Mouse (Mus musculus) midbrain, embryonic 13.5 days (tissue): Measurements from ENCODE around the gene Nrxn2. TPM values are rescaled to one million over a fixed set of nuclear protein-coding genes. Genes with fewer than 3 reads are reported as not detected.

ENCODE experiments used
- ATAC-seq: fragments of 200-750 bp; cut with Nextera tagmentation; 2 replicates; pipeline ENCODE4 v1.8.0; 2017; ENCODE audit warnings: mild to moderate bottlenecking, moderate TSS enrichment, moderate library complexity
- H3K27ac ChIP-seq: fragments of 300-500 bp; sonication (generic); 2 replicates; pipeline ENCODE4 v1.5.1; 2015; ENCODE audit warnings: inconsistent platforms, mild to moderate bottlenecking, moderate library complexity
- H3K27me3 ChIP-seq: fragments of 300-500 bp; sonication (generic); 2 replicates; pipeline ENCODE4 v1.6.1; 2015; ENCODE audit warnings: mild to moderate bottlenecking, inconsistent platforms
- H3K36me3 ChIP-seq: fragments of 300-500 bp; sonication (generic); 2 replicates; pipeline ENCODE4 v1.6.1; 2015; ENCODE audit warnings: mild to moderate bottlenecking, inconsistent platforms
- H3K4me1 ChIP-seq: fragments of 300-500 bp; sonication (generic); replicated peaks from 2 replicates; pipeline ENCODE4 v1.6.1; 2015; ENCODE audit warnings: inconsistent platforms
- H3K4me2 ChIP-seq: fragments of 300-500 bp; sonication (generic); replicated peaks from 2 replicates; pipeline ENCODE4 v1.6.1; 2015; ENCODE audit warnings: moderate library complexity, mild to moderate bottlenecking, inconsistent platforms
- H3K4me3 ChIP-seq: fragments of 300-500 bp; sonication (generic); replicated peaks from 2 replicates; pipeline ENCODE4 v1.5.1; 2015; ENCODE audit warnings: mild to moderate bottlenecking, inconsistent platforms
- H3K9ac ChIP-seq: fragments of 300-500 bp; sonication (generic); replicated peaks from 2 replicates; pipeline ENCODE4 v1.6.1; 2015; ENCODE audit warnings: mild to moderate bottlenecking, inconsistent platforms
- H3K9me3 ChIP-seq: fragments of 300-500 bp; sonication (generic); 2 replicates; pipeline ENCODE4 v1.6.1; 2016; ENCODE audit warnings: mild to moderate bottlenecking, inconsistent platforms
- WGBS: fragments of 180-500 bp; shearing (Covaris S2); methylation state at CpG from one replicate; pipeline ENCODE4 v1.1.7; 2015; 5-methylcytosine and 5-hydroxymethylcytosine counted together
- polyA plus RNA-seq: library from polyadenylated mRNA; unstranded; fragments of >200 nt; fragmentation: Nextera tagmentation; extraction: Ambion mirVana; gene quantifications from 2 replicates; pipeline ENCODE4 v1.2.1, GENCODE M21; 2015

Nrxn2 gene
- polyA plus RNA-seq, 1 experiment from 2014 or later, result 24.3 TPM

GRCm38 (mm10) chr19:6466945-6467344 lies 48.4 kb downstream of the Nrxn2 start:
- no peak overlapping the region for H3K27ac ChIP-seq
- no peak overlapping the region for H3K9ac ChIP-seq
- H3K9me3 ChIP-seq, result no peaks in the 10 kb centered on the region
- H3K4me1 ChIP-seq, result peaks cover 51% of the 10 kb centered on the region
- no peak overlapping the region for H3K4me3 ChIP-seq
- no peak for ATAC-seq
- H3K36me3 ChIP-seq, result peaks cover 11% of the 10 kb centered on the region; the same call in 1 of the 2 replicates
- H3K27me3 ChIP-seq, result no peaks in the 10 kb centered on the region
- no peak overlapping the region for H3K4me2 ChIP-seq
- WGBS, result 92% methylated on average over 3 of the region's 3 CpGs

GRCm38 (mm10) chr19:6467374-6467979 lies 48.9 kb downstream of the Nrxn2 start:
- WGBS, result 89% methylated on average over 15 of the region's 15 CpGs
- Histone ChIP-seq H3K27ac (no peak overlapping the region), H3K9me3 (no peaks in the 10 kb centered on the region), H3K36me3 (peaks cover 16% of the 10 kb centered on the region), H3K27me3 (no peaks in the 10 kb centered on the region), H3K4me1 (peaks cover 46% of the 10 kb centered on the region), H3K9ac (no peak overlapping the region), H3K4me2 (no peak overlapping the region), H3K4me3 (no peak overlapping the region)
- no peak for ATAC-seq

GRCm38 (mm10) chr19:6471630-6472029 lies 53.1 kb downstream of the Nrxn2 start:
- 84% methylated on average over 5 of the region's 5 CpGs for WGBS
- H3K9ac ChIP-seq, result no peak overlapping the region
- no peak overlapping the region for H3K27ac ChIP-seq
- H3K9me3 ChIP-seq, result no peaks in the 10 kb centered on the region
- peaks cover 50% of the 10 kb centered on the region for H3K36me3 ChIP-seq
- H3K4me1 ChIP-seq, result peaks cover 17% of the 10 kb centered on the region
- no peak for ATAC-seq
- no peak overlapping the region for H3K4me2 ChIP-seq
- H3K27me3 ChIP-seq, result no peaks in the 10 kb centered on the region
- no peak overlapping the region for H3K4me3 ChIP-seq

- H3K4me3 ChIP-seq, result no peak overlapping the region
- H3K9me3 ChIP-seq, result no peaks in the 10 kb centered on the region
- no peak overlapping the region for H3K27ac ChIP-seq
- ATAC-seq, result no peak
- H3K4me1 ChIP-seq, result peaks cover 16% of the 10 kb centered on the region
- H3K9ac ChIP-seq, result no peak overlapping the region
- 92% methylated on average over 9 of the region's 9 CpGs for WGBS
- H3K36me3 ChIP-seq, result peaks cover 60% of the 10 kb centered on the region
- no peak overlapping the region for H3K4me2 ChIP-seq
- no peaks in the 10 kb centered on the region for H3K27me3 ChIP-seq
These were observed 54.3 kb downstream of the Nrxn2 start for GRCm38 (mm10) chr19:6472821-6473220.

- H3K27me3 ChIP-seq, result no peaks in the 10 kb centered on the region
- ATAC-seq, result no peak
- no peak overlapping the region for H3K4me2 ChIP-seq
- H3K27ac ChIP-seq, result no peak overlapping the region
- no peak overlapping the region for H3K4me3 ChIP-seq
- no peak overlapping the region for H3K9ac ChIP-seq
- peaks cover 8% of the 10 kb centered on the region for H3K4me1 ChIP-seq
- no peaks in the 10 kb centered on the region for H3K9me3 ChIP-seq
- peaks cover 67% of the 10 kb centered on the region for H3K36me3 ChIP-seq
- WGBS, result 41% methylated on average over 15 of the region's 15 CpGs
These were observed 56.2 kb downstream of the Nrxn2 start for GRCm38 (mm10) chr19:6474706-6475105.

- Histone ChIP-seq H3K4me2 (no peak overlapping the region), H3K9ac (no peak overlapping the region), H3K36me3 (peaks cover 68% of the 10 kb centered on the region), H3K4me1 (peaks cover 8% of the 10 kb centered on the region), H3K27ac (no peak overlapping the region), H3K9me3 (no peaks in the 10 kb centered on the region), H3K4me3 (no peak overlapping the region), H3K27me3 (no peaks in the 10 kb centered on the region)
- WGBS, result 42% methylated on average over 5 of the region's 5 CpGs
- ATAC-seq, result no peak
These were observed 56.6 kb downstream of the Nrxn2 start for GRCm38 (mm10) chr19:6475129-6475528.

- 85% methylated on average over 4 of the region's 4 CpGs for WGBS
- H3K27me3 ChIP-seq, result no peaks in the 10 kb centered on the region
- no peak overlapping the region for H3K4me3 ChIP-seq
- H3K9ac ChIP-seq, result no peak overlapping the region
- no peaks in the 10 kb centered on the region for H3K9me3 ChIP-seq
- H3K36me3 ChIP-seq, result peaks cover 68% of the 10 kb centered on the region
- H3K4me1 ChIP-seq, result peaks cover 8% of the 10 kb centered on the region
- no peak overlapping the region for H3K4me2 ChIP-seq
- no peak for ATAC-seq
- H3K27ac ChIP-seq, result no peak overlapping the region
These were observed 58.5 kb downstream of the Nrxn2 start for GRCm38 (mm10) chr19:6477007-6477406.

- Histone ChIP-seq H3K9ac (no peak overlapping the region), H3K27me3 (no peaks in the 10 kb centered on the region), H3K36me3 (peaks cover 68% of the 10 kb centered on the region), H3K4me1 (peaks cover 8% of the 10 kb centered on the region), H3K4me3 (no peak overlapping the region), H3K9me3 (no peaks in the 10 kb centered on the region), H3K27ac (no peak overlapping the region), H3K4me2 (no peak overlapping the region)
- 96% methylated on average over 2 of the region's 2 CpGs for WGBS
- no peak for ATAC-seq
These were observed 60.0 kb downstream of the Nrxn2 start for GRCm38 (mm10) chr19:6478566-6478965.

GRCm38 (mm10) chr19:6482886-6483285 lies 64.4 kb downstream of the Nrxn2 start:
- ATAC-seq, result no peak
- Histone ChIP-seq H3K9ac (no peak overlapping the region), H3K36me3 (peaks cover 50% of the 10 kb centered on the region), H3K9me3 (no peaks in the 10 kb centered on the region), H3K4me2 (no peak overlapping the region), H3K4me1 (0 out of 2 replicates have a peak, but pooled peaks cover 5% of the 10 kb centered on the region), H3K4me3 (no peak overlapping the region), H3K27ac (no peak overlapping the region), H3K27me3 (no peaks in the 10 kb centered on the region)
- 73% methylated on average over 6 of the region's 6 CpGs for WGBS

GRCm38 (mm10) chr19:6485059-6485630 lies 66.6 kb downstream of the Nrxn2 start:
- H3K9ac ChIP-seq, result no peak overlapping the region
- WGBS, result 87% methylated on average over 13 of the region's 13 CpGs
- no peak overlapping the region for H3K4me3 ChIP-seq
- H3K4me1 ChIP-seq, result peaks cover 10% of the 10 kb centered on the region; the same call in 1 of the 2 replicates
- no peak overlapping the region for H3K27ac ChIP-seq
- H3K36me3 ChIP-seq, result peaks cover 41% of the 10 kb centered on the region
- H3K4me2 ChIP-seq, result no peak overlapping the region
- no peak for ATAC-seq
- H3K27me3 ChIP-seq, result peaks cover 5% of the 10 kb centered on the region; the same call in 1 of the 2 replicates
- no peaks in the 10 kb centered on the region for H3K9me3 ChIP-seq

- no peak overlapping the region for H3K27ac ChIP-seq
- H3K9ac ChIP-seq, result no peak overlapping the region
- no peaks in the 10 kb centered on the region for H3K9me3 ChIP-seq
- peak; percentile 59 for ATAC-seq
- H3K36me3 ChIP-seq, result peaks cover 16% of the 10 kb centered on the region; the same call in 1 of the 2 replicates
- H3K4me3 ChIP-seq, result no peak overlapping the region
- H3K27me3 ChIP-seq, result peaks cover 11% of the 10 kb centered on the region; the same call in 1 of the 2 replicates
- peaks cover 31% of the 10 kb centered on the region for H3K4me1 ChIP-seq
- WGBS, result under 1% methylated on average over 4 of the region's 4 CpGs
- no peak overlapping the region for H3K4me2 ChIP-seq
These were observed 70.5 kb downstream of the Nrxn2 start for GRCm38 (mm10) chr19:6489030-6489429.

- H3K4me1 ChIP-seq, result peaks cover 52% of the 10 kb centered on the region
- no peak overlapping the region for H3K27ac ChIP-seq
- H3K4me2 ChIP-seq, result no peak overlapping the region
- no peak overlapping the region for H3K9ac ChIP-seq
- no peak overlapping the region for H3K4me3 ChIP-seq
- 82% methylated on average over 8 of the region's 8 CpGs for WGBS
- H3K36me3 ChIP-seq, result peaks cover 3% of the 10 kb centered on the region; the same call in 1 of the 2 replicates
- H3K9me3 ChIP-seq, result no peaks in the 10 kb centered on the region
- peaks cover 18% of the 10 kb centered on the region; the same call in 1 of the 2 replicates for H3K27me3 ChIP-seq
- no peak for ATAC-seq
These were observed 73.0 kb downstream of the Nrxn2 start for GRCm38 (mm10) chr19:6491538-6491937.
